Mouse (Mus musculus): ENCODE data around the gene BC025920.
"Not testable (repeated sequence)": the region's sequence is repeated elsewhere in the genome, so short reads cannot be mapped to it uniquely, and the experiment has no call there.

Gene BC025920

GRCm38 (mm10) chr10:81604019-81604967 lies 1.8 kb upstream of the BC025920 start:
- DNase-seq (ENCODE audit: low read depth, low spot score) = no peak

GRCm38 (mm10) chr10:81604968-81605665 lies 953 bp upstream of the BC025920 start:
- peak; percentile 92 for DNase-seq (ENCODE audit: low read depth, low spot score)

DNA sequence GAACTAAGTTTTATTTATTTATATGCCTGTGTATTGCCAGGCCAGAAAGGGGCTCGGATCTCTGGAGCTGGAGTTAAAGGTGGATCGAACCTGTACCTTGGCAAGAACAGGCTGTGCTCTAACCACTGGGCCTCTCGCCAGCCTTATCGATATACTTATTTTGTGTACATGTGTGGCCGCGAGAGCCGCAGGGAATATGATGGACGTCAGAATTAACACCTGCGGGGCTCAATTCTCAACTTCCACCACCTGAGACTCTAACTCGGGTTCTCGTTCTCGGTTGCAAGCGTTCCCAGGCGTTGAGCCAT lies 450 bp upstream of the BC025920 start:
- DNase-seq (ENCODE audit: low read depth, low spot score) = no peak

- no peak for DNase-seq (ENCODE audit: low read depth, low spot score)
These were observed 2.2 kb downstream of the BC025920 start for GRCm38 (mm10) chr10:81608308-81608707.

DNA sequence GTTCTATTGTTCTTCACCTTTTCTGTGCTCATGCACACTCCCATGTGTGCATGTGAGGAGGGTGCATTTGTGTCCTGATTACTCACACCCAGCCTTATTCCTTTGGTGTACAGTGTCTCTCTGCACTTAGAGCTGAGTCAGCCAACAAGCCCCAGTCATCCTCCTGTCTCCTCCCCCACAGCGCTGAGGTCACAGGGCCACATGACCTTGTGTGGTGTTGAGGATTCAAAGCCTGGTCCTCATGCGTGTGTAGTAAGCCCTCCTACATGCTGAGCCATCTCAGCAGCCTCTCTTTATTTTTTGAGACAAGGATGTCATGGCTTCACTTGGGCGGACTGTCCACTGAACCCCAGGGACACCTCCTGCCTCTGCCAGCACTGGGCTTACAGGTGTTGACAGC lies 6.7 kb downstream of the BC025920 start:
- DNase-seq (ENCODE audit: low read depth, low spot score) = no peak

DNA sequence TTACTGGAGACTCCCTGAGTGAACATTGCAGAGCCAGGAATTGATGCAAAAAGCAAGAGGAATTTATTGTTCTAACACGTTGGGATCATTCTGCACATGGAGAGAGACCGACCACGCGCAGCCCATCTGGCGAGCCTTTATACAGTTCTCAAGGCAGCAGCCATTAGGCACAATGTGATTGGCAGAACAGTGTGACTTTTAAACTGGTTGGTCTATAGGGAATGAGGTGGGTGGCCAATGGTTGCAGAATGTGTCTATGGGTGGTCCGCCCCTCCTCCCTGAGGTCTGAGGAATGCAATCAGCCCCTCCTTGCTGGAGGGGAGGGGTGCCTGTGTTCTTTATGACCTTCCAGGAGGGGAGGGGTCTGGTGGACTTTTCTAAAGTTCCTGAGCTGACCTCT lies 9.4 kb downstream of the BC025920 start:
- no peak for DNase-seq (ENCODE audit: low read depth, low spot score)

DNA sequence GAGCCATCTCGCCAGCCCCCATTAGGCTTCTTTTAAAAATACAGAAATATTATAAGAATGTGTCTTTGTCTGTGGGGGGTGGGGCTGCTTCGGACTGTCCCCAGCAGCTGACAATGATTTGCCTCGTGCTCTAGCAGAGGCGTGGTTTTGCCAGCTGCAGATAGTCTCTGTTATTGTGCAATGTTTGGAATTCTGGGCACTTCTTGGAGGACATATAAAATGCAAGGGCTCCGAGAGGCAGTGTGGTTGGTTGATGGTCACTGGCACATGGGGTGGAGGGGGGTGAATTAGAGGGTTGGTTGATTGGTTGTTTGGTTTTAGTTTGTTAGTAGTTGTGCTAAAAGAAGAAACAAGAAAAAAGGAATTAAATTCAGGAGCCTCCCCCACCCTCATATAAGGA lies 13.9 kb downstream of the BC025920 start:
- no peak for DNase-seq (ENCODE audit: low read depth, low spot score)

- DNase-seq (ENCODE audit: low read depth, low spot score) = no peak
These were observed 14.7 kb downstream of the BC025920 start for GRCm38 (mm10) chr10:81620786-81621185.

GRCm38 (mm10) chr10:81623441-81623840 lies 17.4 kb downstream of the BC025920 start:
- DNase-seq (ENCODE audit: low read depth, low spot score) = no peak

DNA sequence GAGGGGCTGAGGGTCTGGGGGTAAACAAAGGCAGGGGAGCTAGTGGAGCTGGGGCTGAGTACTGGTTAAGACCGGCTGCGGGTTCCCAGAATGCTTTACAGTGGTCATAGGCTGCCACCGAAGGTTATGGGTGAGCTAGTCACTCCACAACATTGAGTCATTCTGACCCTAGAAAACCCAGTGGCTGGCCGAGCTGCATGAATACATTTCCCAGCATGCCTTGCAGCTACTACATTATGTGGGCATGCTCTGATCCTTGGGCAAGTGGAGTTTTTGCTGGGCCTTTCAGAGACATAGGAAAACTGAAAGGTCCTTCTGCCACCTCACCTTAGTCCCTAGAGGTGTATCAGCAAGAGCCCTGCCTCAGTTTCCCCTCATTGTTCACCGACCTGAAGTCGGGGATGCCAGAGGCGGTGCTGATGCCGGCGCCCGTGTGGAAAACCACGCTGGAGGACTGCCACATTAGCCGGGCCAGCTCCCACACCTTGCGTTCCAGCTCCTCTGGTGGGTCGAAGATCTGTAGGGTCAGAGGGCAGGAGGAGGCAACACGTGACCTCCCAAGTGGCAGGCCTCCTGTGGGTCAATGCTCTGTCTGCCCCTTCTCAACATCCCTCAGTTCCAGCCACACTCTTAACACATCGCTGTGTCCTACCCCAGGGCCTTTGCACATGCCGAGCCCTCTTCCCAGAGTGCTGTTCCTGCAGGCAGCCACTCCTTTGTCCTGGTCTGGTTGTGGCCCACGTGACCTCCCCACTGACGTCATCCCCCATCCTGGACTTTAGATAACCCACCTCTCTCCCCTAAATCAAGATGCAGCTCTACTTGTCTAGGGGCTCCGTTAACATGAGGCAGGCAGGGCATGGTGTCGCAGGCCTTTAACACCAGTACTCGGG lies 20.3 kb downstream of the BC025920 start:
- DNase-seq (ENCODE audit: low read depth, low spot score) = no peak

GRCm38 (mm10) chr10:81626994-81627835 lies 21.1 kb downstream of the BC025920 start, which contains the start of gene Sirt6:
Gene Sirt6, minus strand, starts transcription at chr10:81627797.
- DNase-seq (ENCODE audit: low read depth, low spot score) = peak; percentile 91

- DNase-seq (ENCODE audit: low read depth, low spot score) = no peak
These were observed 21.8 kb downstream of the BC025920 start for GRCm38 (mm10) chr10:81627836-81628220.

DNA sequence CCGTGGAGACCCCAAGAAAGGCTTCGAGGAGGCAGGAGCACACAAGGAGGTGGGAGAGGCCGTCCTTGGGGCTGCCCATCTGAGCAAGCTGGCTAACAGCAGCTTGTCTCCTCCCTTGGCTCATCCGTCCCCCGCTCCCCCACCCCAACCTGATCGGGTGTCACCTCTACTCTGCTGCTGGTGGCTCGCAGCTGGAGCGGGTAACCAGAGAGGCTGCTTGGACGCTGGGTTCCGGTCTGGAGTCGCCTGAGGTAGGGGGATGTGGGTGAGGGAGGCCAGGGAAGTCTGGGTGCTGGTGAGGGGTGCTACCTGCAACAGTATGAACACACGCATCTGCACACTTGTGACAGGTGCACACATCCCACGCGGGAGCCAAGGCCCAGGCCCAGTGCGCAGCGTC lies 22.3 kb downstream of the BC025920 start, which contains the start of gene Ankrd24:
Ankrd24 (plus strand) TSS at position 151 of the 400 bp plus-strand sequence.
- DNase-seq (ENCODE audit: low read depth, low spot score) = no peak

DNA sequence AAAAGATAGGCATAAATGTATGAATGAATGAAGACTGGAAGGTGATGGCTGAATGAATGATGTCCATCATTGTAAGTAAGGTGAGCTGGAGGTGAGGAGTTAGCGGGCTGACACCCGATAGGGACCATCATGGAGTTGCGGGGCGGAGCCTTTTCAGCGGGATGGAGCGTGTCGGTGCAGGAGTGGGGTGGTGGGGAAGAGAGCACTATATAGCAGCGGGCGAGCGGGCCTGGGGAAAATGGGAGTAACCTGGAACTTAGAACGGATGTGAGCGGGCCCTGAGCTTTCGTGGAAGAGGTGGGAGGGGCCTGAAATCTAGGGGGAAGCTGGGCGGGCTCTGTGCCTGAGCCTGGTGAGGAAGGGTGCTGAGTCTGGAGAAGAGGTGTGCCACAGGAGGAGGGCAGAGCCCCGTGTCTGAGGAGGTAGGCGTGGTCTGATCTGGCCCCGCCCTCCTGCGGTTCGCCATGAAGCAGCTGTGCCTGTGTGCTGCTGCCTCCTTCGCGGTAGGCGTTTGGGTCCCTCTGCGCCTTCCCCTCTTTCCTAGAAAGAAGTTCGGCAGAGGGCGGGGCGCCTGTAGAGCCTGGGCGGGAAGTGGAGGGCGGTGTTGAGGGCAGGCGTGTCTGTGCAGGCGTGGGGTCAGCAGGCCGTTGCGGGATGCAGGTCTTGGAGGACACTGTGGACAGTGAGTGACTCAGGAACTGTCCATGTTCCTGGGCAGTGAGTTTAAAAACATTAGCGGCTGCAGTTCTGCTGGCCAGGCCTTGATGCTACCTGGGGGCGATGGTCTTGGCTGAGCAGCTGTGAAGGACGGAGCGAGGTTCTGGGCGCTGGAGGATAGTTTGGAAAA lies 27.4 kb downstream of the BC025920 start:
- DNase-seq (ENCODE audit: low read depth, low spot score) = peak; percentile 54

GRCm38 (mm10) chr10:81636338-81636737 lies 30.3 kb downstream of the BC025920 start:
- no peak for DNase-seq (ENCODE audit: low read depth, low spot score)

DNA sequence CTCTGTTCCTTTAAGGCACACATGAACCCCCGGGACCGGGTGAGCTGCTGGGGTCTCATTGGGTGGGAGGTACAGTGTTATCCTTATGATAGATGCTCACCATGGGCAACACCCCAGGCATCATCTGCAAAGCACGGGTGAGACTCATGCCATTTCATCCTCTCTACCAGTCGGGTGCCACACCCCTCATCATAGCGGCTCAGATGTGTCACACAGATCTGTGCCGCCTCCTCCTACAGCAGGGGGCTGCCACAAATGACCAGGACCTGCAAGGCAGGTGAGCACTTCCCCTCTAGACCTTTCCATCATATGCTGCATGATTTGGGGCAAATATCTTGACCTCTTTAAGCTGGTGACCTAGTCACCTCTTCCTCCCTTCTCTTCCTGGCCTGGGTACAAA lies 32.0 kb downstream of the BC025920 start:
- DNase-seq (ENCODE audit: low read depth, low spot score) = no peak

- DNase-seq (ENCODE audit: low read depth, low spot score) = not testable (repeated sequence)
These were observed 34.8 kb downstream of the BC025920 start for GRCm38 (mm10) chr10:81640825-81641224.

GRCm38 (mm10) chr10:81641566-81641965 lies 35.5 kb downstream of the BC025920 start:
- DNase-seq (ENCODE audit: low read depth, low spot score) = no peak

GRCm38 (mm10) chr10:81641978-81642647 lies 36.0 kb downstream of the BC025920 start:
- DNase-seq (ENCODE audit: low read depth, low spot score) = no peak

Data from retina, postnatal 7 days (tissue).